Mouse (Mus musculus) thymus, postnatal 25 days (tissue): ENCODE measurements around the gene H2-M5.
"Not testable (repeated sequence)": the region's sequence is repeated elsewhere in the genome, so short reads cannot be mapped to it uniquely, and the experiment has no call there.

Experiments
- DNase-seq: peaks from one replicate; pipeline ENCODE4 v3.0.0; 2022

H2-M5 gene

DNA sequence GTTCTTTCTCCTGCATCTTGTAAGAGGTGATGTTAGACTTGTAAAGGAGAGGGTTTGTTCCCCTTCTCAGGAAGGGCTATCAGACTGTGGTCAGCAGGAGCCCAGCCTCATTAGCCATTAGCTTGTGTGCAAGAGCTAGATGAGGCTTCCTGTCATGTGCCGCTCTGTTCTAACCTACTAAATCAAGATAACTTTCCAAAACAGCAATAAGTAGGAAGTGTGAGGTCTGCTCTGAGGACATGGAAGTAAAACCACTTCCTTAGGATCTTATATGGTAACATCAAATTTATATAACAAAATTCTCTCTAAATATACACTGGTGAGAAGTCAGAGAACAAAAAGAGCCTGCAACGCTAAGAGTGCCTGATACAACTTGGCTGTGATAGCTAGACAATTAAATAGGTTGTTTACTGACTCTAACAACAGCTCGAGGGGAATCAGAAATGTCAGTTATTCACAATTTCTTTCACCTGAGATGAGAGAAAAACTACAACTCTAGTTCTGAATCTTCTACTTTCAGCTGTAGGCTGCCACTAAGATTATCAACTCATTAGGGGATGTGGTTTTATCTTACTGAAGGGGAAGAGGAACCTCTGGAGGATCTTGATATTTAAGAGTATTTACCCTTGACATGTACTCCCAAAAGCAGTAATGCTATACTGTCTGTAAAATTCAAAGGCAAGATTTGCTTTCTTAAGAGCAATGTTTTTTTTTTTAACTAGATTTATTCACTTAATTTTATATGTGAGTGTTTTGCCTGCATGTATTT lies 3.2 kb upstream of the H2-M5 start:
- no peak for DNase-seq

- not testable (repeated sequence) for DNase-seq
Observed at GRCm38 (mm10) chr17:36990630-36991029, 1.3 kb upstream of the H2-M5 start.

DNA sequence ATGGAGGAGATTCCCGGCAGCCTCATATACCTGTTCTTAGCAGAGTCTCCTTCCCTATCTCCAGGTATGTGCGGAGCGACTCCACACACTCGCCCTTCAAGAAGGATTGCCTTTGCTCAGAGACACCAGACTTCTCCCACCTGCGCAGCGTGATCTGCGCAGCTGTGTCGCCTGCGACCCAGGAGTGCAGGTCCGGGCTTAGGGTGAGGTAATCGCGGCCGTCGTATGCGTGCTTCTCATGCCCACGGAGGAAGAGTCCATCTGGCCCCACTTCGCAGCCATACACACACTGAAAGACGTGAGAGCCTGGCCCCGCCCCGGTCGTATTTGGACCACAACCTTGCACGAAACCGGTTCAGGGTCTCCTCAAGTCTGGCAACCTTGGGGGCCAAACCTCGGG lies 862 bp downstream of the H2-M5 start:
- no peak for DNase-seq

GRCm38 (mm10) chr17:36982253-36983155 lies 6.8 kb downstream of the H2-M5 start:
- peak; percentile 9 for DNase-seq

GRCm38 (mm10) chr17:36981845-36982244 lies 7.5 kb downstream of the H2-M5 start:
- DNase-seq = no peak

GRCm38 (mm10) chr17:36981221-36981813 lies 8.0 kb downstream of the H2-M5 start, which contains the start of gene 2410137M14Rik:
2410137M14Rik (minus strand) TSS chr17:36981237.
- DNase-seq = no peak

DNA sequence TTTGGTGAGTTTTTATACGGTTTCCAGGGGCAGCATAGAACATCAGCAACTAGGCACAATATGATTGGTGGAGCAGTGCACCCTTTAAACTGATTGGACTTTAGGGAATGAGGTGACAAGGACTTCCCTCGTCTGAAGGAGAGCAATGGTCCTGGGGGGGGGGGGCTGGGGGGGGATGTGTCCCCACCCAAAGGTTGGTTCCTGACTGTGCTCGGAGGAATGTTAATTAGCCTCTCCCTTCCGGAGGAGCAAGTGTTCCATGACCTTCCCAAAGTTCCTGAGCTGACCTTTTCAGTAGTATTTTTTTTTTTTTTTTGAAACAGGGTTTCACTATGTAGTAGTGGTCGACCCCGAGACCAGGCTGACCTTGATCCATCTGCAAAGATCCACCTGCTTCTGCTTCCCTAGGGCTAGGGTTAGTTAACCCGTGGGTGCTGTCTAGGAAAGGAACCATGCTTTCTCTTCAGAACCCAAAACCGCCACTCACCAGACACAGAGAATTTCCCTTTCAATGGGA lies 16.0 kb downstream of the H2-M5 start:
- DNase-seq = no peak

- DNase-seq = peak; percentile 41
Observed at GRCm38 (mm10) chr17:36972791-36973190, 16.5 kb downstream of the H2-M5 start.

DNA sequence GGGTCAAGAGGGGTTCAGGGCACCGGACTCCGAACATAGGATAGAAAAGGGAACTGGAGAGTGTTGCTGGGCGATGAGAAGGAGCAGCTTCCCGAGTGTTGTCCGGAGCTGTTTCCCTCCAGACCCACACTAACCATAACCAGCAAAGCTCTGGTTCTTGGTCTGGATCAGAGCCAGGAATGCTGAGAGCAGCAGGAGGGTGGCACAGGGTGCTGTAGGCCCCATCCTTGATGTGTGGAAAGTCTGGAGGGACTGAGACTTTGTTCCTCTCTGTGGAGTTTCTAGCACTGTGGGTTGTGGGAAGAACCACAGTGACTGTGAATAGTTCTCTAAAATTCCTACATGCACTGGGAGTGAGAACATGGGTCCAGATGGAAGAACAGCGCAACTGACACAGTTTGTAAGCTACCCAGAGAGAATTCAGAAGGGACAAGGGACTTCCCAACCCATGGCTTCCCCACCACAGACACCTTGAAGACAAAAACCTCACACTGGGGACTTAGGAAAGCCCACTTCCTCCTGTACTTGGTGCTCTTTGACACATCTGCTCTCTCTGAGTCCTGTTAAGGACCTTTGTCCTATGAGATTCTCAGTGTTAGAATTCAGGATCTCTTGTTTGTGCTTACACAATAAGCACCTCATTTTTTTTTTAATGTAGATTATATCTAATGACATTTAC lies 18.0 kb downstream of the H2-M5 start:
- no peak for DNase-seq

DNA sequence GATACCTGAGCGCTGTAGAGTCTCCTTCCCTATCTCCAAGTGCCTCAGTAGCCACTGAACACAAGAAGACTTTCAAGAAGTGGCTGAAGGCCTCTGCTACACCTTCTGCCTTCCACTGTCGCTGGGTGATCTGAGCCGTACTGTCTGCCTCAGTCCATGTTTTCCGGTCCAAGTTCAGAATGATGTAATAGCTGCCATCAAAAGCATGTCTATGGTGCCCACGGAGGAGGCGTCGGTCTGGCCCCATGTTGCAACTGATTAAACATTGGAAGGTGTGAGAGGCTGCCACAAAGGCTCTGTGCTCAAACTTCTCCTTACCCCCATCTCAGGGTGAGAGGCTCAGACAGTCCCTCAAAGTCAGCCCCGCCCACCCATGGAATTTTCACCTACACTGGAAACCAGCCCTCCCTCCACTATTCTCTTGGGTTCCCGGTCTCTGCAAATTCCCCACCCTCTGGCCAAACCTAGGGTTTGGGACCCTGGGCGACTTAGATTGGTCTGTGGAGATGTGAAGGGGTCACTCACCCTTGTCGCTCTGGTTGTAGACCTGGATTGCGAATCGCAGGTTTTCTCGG lies 18.9 kb downstream of the H2-M5 start:
- DNase-seq = no peak

DNA sequence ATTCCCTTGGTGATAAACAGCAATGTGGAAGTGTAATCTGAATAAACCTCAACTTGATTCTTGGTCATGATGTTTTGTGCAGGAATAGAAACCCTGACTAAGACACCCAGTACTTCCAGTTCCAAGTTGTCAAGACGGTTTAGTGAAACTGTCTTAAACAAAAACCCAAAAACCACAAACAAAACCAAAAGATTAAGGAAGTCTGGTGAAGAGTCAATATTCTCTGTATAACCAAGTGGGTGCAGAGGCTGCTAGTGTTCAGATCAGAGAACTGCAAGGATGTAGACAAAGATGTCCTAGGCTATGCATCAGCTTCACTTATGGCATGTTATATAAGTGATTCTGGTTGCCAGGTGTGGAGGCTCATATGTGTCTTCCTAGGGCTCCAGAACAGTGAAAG lies 22.5 kb downstream of the H2-M5 start:
- DNase-seq = no peak

DNA sequence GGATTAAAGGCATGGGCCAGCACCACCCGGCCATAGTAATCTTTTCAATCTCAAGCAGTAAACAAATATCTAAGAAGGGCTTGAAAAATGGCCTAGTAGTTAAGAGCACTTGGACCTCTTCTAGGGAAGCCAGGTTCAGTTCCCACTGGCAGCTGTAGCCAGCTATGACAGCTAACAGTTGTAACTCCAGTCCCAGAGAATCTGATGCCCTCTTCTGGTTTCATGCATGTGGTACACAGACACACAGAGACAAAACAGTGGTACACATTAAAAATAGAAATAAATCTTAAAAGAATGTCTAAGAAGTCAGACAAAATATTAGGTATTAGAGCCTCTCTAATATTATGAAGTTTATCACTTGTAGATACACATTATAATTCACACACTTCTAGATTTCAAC lies 28.2 kb downstream of the H2-M5 start:
- no peak for DNase-seq

DNA sequence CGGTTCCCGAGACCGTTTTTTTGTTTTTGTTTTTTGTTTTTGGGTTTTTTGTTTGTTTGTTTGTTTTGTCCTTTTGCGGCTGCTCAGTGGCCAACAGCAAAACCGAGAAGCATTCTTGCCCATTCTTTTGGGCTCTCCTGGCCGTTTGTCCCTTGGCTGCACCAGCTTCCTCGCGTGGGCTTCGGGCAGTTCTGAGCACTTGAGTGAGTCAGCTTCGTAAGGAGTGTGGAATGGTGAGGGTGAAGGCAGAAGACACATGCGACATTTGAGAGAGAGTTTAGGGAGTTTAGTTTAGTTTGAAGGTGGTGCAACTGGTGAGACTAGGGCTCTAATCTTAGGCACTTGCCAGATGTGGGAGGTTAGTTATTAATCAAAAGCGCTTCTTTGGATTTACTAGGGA lies 30.5 kb downstream of the H2-M5 start:
- no peak for DNase-seq

- DNase-seq = peak; percentile 87
Observed at GRCm38 (mm10) chr17:36957999-36958743, 31.2 kb downstream of the H2-M5 start, which contains the start of the genes Znrd1 and Znrd1as. Znrd1 (minus strand) TSS chr17:36958559. Znrd1as (plus strand) TSS chr17:36958592.

- no peak for DNase-seq
Observed at GRCm38 (mm10) chr17:36953062-36953461, 36.3 kb downstream of the H2-M5 start.

DNA sequence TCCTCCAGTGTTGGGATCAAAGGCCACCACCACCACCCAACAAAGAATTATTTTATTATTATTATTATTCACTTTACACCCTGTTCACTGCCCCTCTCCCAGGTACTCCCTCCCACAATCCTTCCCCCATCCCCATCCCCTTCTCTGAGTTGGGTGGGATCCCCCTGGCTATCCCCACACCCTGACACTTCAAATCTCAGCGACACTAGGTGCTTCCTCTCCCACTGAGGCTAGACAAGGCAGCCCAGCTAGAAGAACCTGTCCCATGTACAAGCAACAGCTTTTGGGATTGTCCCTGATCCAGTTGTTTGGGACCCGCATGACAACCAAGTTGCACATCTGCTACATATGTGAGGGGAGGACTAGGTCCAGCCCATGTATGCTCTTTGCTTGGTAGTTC lies 36.7 kb downstream of the H2-M5 start:
- DNase-seq = no peak

- peak; percentile 94 for DNase-seq
Observed at GRCm38 (mm10) chr17:36950981-36951947, 38.1 kb downstream of the H2-M5 start, which contains the start of gene Ppp1r11. Ppp1r11 (minus strand) TSS chr17:36951741.

GRCm38 (mm10) chr17:36949265-36949664 lies 40.1 kb downstream of the H2-M5 start:
- DNase-seq = no peak

DNA sequence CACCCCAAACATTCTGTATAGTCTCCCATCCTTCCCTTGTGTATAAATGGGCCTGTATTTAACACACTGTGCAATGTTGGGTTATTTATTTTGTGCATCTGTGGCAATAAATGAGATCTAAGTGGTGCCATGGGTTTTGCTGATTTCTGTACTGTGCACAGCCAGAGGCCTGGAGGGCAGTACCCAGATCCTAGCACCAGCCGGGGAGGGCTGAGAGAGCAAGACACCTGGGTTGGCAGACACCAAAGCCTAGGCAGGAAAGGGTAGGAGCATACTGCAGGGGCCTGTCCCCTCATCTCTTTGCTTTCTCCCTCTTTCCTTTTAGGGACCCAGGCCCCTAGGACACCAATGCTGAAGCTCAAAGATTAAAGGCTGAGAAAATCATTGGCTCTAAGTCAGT lies 41.1 kb downstream of the H2-M5 start:
- no peak for DNase-seq
